Mouse (Mus musculus): ENCODE data around the gene Commd6. TPM values are rescaled to one million over a fixed set of nuclear protein-coding genes. Genes with fewer than 3 reads are reported as not detected.

The Commd6 gene
- polyA plus RNA-seq, 1 experiment from 2014 or later, result 97.8 TPM

GRCm38 (mm10) chr14:101608519-101609368 is 31.7 kb downstream of the Commd6 start, which contains the start of gene Tbc1d4:
Gene Tbc1d4 (minus strand): TSS chr14:101609191.
- H3K9ac ChIP-seq, result peak within 1 kb of the TSS; percentile 82
- no peaks in the 10 kb centered on the region for H3K9me3 ChIP-seq
- H3K4me2 ChIP-seq, result peak within 1 kb of the TSS; percentile 99
- H3K4me3 ChIP-seq, result peak within 1 kb of the TSS; percentile 89
- peak within 1 kb of the TSS; percentile 78 for H3K27ac ChIP-seq
- no peaks in the 10 kb centered on the region for H3K36me3 ChIP-seq
- under 1% methylated on average over 62 of the region's 62 CpGs for WGBS
- H3K4me1 ChIP-seq, result no peaks in the 10 kb centered on the region; the same call in none of the 2 replicates
- peaks cover 9% of the 10 kb centered on the region; the same call in 1 of the 2 replicates for H3K27me3 ChIP-seq
- ATAC-seq (ENCODE audit: insufficient number of reproducible peaks, insufficient read depth, low FRiP score, low TSS enrichment, low read depth), result peak; percentile 87

- Histone ChIP-seq H3K4me2 (peak overlapping the region; percentile 99), H3K36me3 (no peaks in the 10 kb centered on the region), H3K9ac (peak overlapping the region; percentile 82), H3K9me3 (no peaks in the 10 kb centered on the region), H3K27ac (peak overlapping the region; percentile 78), H3K4me1 (no peaks in the 10 kb centered on the region; the same call in none of the 2 replicates), H3K27me3 (peaks cover 9% of the 10 kb centered on the region; the same call in 1 of the 2 replicates), H3K4me3 (peak overlapping the region; percentile 89)
- peak; percentile 16; the same call in 1 of the 2 replicates for ATAC-seq (ENCODE audit: insufficient number of reproducible peaks, insufficient read depth, low FRiP score, low TSS enrichment, low read depth)
- WGBS, result 0% methylated on average over 62 of the region's 62 CpGs
Measured at GRCm38 (mm10) chr14:101607631-101608518, 32.6 kb downstream of the Commd6 start.

GRCm38 (mm10) chr14:101605843-101606242 is 34.6 kb downstream of the Commd6 start:
- Histone ChIP-seq H3K4me3 (no peak overlapping the region), H3K36me3 (no peaks in the 10 kb centered on the region), H3K27me3 (peaks cover 9% of the 10 kb centered on the region; the same call in 1 of the 2 replicates), H3K4me2 (no peak overlapping the region), H3K9ac (no peak overlapping the region), H3K9me3 (no peaks in the 10 kb centered on the region), H3K4me1 (no peaks in the 10 kb centered on the region; the same call in none of the 2 replicates), H3K27ac (no peak overlapping the region)
- no peak for ATAC-seq (ENCODE audit: insufficient number of reproducible peaks, insufficient read depth, low FRiP score, low TSS enrichment, low read depth)
- WGBS, result 75% methylated on average over 2 of the region's 2 CpGs

- 48% methylated on average over 3 of the region's 3 CpGs for WGBS
- ATAC-seq (ENCODE audit: insufficient number of reproducible peaks, insufficient read depth, low FRiP score, low TSS enrichment, low read depth), result no peak
Measured at GRCm38 (mm10) chr14:101602851-101603250, 37.6 kb downstream of the Commd6 start.

GRCm38 (mm10) chr14:101597096-101597715 is 43.3 kb downstream of the Commd6 start:
- WGBS, result 88% methylated on average over 14 of the region's 14 CpGs
- H3K27ac ChIP-seq, result no peak overlapping the region
- no peaks in the 10 kb centered on the region for H3K4me1 ChIP-seq
- no peaks in the 10 kb centered on the region for H3K9me3 ChIP-seq
- no peak overlapping the region for H3K4me3 ChIP-seq
- H3K4me2 ChIP-seq, result no peak overlapping the region
- H3K9ac ChIP-seq, result no peak overlapping the region
- H3K27me3 ChIP-seq, result no peaks in the 10 kb centered on the region
- no peaks in the 10 kb centered on the region for H3K36me3 ChIP-seq
- ATAC-seq (ENCODE audit: insufficient number of reproducible peaks, insufficient read depth, low FRiP score, low TSS enrichment, low read depth), result 0 out of 2 replicates have a peak, but pooled peaks have one; percentile 15

More at GRCm38 (mm10) chr14:101602851-101603250, 37.6 kb downstream of the Commd6 start:
- Histone ChIP-seq H3K9me3 (no peaks in the 10 kb centered on the region), H3K4me3 (no peak overlapping the region), H3K4me1 (no peaks in the 10 kb centered on the region; the same call in none of the 2 replicates), H3K36me3 (no peaks in the 10 kb centered on the region), H3K9ac (no peak overlapping the region), H3K4me2 (no peak overlapping the region), H3K27ac (no peak overlapping the region), H3K27me3 (peaks cover 7% of the 10 kb centered on the region; the same call in 1 of the 2 replicates)

- Histone ChIP-seq H3K36me3 (no peaks in the 10 kb centered on the region), H3K27me3 (no peaks in the 10 kb centered on the region), H3K4me3 (no peak overlapping the region), H3K27ac (no peak overlapping the region), H3K9ac (no peak overlapping the region), H3K4me1 (no peaks in the 10 kb centered on the region), H3K4me2 (no peak overlapping the region), H3K9me3 (no peaks in the 10 kb centered on the region)
- ATAC-seq (ENCODE audit: insufficient number of reproducible peaks, insufficient read depth, low FRiP score, low TSS enrichment, low read depth), result no peak
- WGBS, result 94% methylated on average over 9 of the region's 9 CpGs
Measured at GRCm38 (mm10) chr14:101596691-101597090, 43.8 kb downstream of the Commd6 start.

- H3K36me3 ChIP-seq, result no peaks in the 10 kb centered on the region
- H3K4me2 ChIP-seq, result no peak overlapping the region
- WGBS, result 92% methylated on average over 13 of the region's 13 CpGs
- H3K27me3 ChIP-seq, result no peaks in the 10 kb centered on the region
- H3K4me3 ChIP-seq, result no peak overlapping the region
- no peaks in the 10 kb centered on the region for H3K4me1 ChIP-seq
- no peak overlapping the region for H3K9ac ChIP-seq
- ATAC-seq (ENCODE audit: insufficient number of reproducible peaks, insufficient read depth, low FRiP score, low TSS enrichment, low read depth), result no peak
- H3K27ac ChIP-seq, result no peak overlapping the region
- H3K9me3 ChIP-seq, result no peaks in the 10 kb centered on the region
Measured at GRCm38 (mm10) chr14:101595301-101596080, 45.0 kb downstream of the Commd6 start.

- H3K4me1 ChIP-seq, result no peaks in the 10 kb centered on the region
- no peak for ATAC-seq (ENCODE audit: insufficient number of reproducible peaks, insufficient read depth, low FRiP score, low TSS enrichment, low read depth)
- H3K36me3 ChIP-seq, result no peaks in the 10 kb centered on the region
- no peaks in the 10 kb centered on the region for H3K9me3 ChIP-seq
- H3K4me2 ChIP-seq, result no peak overlapping the region
- no peak overlapping the region for H3K9ac ChIP-seq
- 87% methylated on average over 5 of the region's 5 CpGs for WGBS
- no peak overlapping the region for H3K27ac ChIP-seq
- no peak overlapping the region for H3K4me3 ChIP-seq
- H3K27me3 ChIP-seq, result no peaks in the 10 kb centered on the region
Measured at GRCm38 (mm10) chr14:101594001-101594400, 46.5 kb downstream of the Commd6 start.

- Histone ChIP-seq H3K4me1 (no peaks in the 10 kb centered on the region), H3K27ac (no peak overlapping the region), H3K36me3 (no peaks in the 10 kb centered on the region), H3K4me2 (no peak overlapping the region), H3K27me3 (no peaks in the 10 kb centered on the region), H3K4me3 (no peak overlapping the region), H3K9ac (no peak overlapping the region), H3K9me3 (no peaks in the 10 kb centered on the region)
- 81% methylated on average over 7 of the region's 7 CpGs for WGBS
- ATAC-seq (ENCODE audit: insufficient number of reproducible peaks, insufficient read depth, low FRiP score, low TSS enrichment, low read depth), result no peak
Measured at GRCm38 (mm10) chr14:101593340-101593739, 47.1 kb downstream of the Commd6 start.

GRCm38 (mm10) chr14:101591101-101591500 is 49.4 kb downstream of the Commd6 start:
- Histone ChIP-seq H3K4me3 (no peak overlapping the region), H3K27me3 (no peaks in the 10 kb centered on the region), H3K9ac (no peak overlapping the region), H3K4me1 (peaks cover 7% of the 10 kb centered on the region; the same call in 1 of the 2 replicates), H3K27ac (no peak overlapping the region), H3K9me3 (no peaks in the 10 kb centered on the region), H3K36me3 (no peaks in the 10 kb centered on the region), H3K4me2 (no peak overlapping the region)
- 58% methylated on average over 5 of the region's 5 CpGs for WGBS
- ATAC-seq (ENCODE audit: insufficient number of reproducible peaks, insufficient read depth, low FRiP score, low TSS enrichment, low read depth), result no peak

Measured in embryonic facial prominence, embryonic 13.5 days (tissue).